ENCODE assay signal across 14 mouse cellular contexts in genomic region chr11:93822261-93822660, GRCm38 (mm10).
"Had no signal": no experiment of that assay in that cellular context is flagged by ENCODE, and none has a peak within 500 bp of the region (broad histone marks: within the 10 kb centered on the region; RNA-seq: fewer than 3 reads in every experiment).

No protein-coding gene starts in this region.

- H3K9me3 ChIP-seq: liver, embryonic 13.5 days; midbrain, embryonic 12.5 days; midbrain, embryonic 15.5 days; neural tube, embryonic 12.5 days; neural tube, embryonic 15.5 days; stomach, embryonic 15.5 days had no signal

- H3K4me3 ChIP-seq: left cerebral cortex, adult 2 months; liver, embryonic 13.5 days; midbrain, embryonic 12.5 days; midbrain, embryonic 15.5 days; neural tube, embryonic 12.5 days; neural tube, embryonic 15.5 days; stomach, embryonic 15.5 days had no signal

- H3K4me1 ChIP-seq: liver, embryonic 13.5 days; midbrain, embryonic 12.5 days; midbrain, embryonic 15.5 days had no signal

- H3K9ac ChIP-seq: liver, embryonic 13.5 days; midbrain, embryonic 12.5 days; midbrain, embryonic 15.5 days; neural tube, embryonic 12.5 days; neural tube, embryonic 15.5 days; stomach, embryonic 15.5 days had no signal

- ATAC-seq: midbrain, embryonic 15.5 days had no signal

- DNase-seq: kidney, adult 9 months; layer of hippocampus, postnatal 36 days; liver, embryonic 13.5 days; lung, adult 2 months; lung, postnatal 14 days; right cerebral cortex, postnatal 25 days; spleen, adult 18-20 months; thymus, postnatal 36 days had no signal

- H3K27ac ChIP-seq: left cerebral cortex, adult 2 months; liver, embryonic 13.5 days; midbrain, embryonic 12.5 days; midbrain, embryonic 15.5 days; neural tube, embryonic 12.5 days; neural tube, embryonic 15.5 days; stomach, embryonic 15.5 days had no signal

- H3K4me2 ChIP-seq: liver, embryonic 13.5 days; midbrain, embryonic 12.5 days; midbrain, embryonic 15.5 days; neural tube, embryonic 12.5 days; neural tube, embryonic 15.5 days; stomach, embryonic 15.5 days had no signal

- H3K36me3 ChIP-seq: liver, embryonic 13.5 days; midbrain, embryonic 12.5 days; midbrain, embryonic 15.5 days; neural tube, embryonic 12.5 days; neural tube, embryonic 15.5 days; stomach, embryonic 15.5 days had no signal

- H3K27me3 ChIP-seq: liver, embryonic 13.5 days; midbrain, embryonic 12.5 days; midbrain, embryonic 15.5 days; neural tube, embryonic 12.5 days; neural tube, embryonic 15.5 days; stomach, embryonic 15.5 days had no signal
